Mouse (Mus musculus): ENCODE measurements around the gene Apln. TPM values are rescaled to one million over a fixed set of nuclear protein-coding genes. Genes with fewer than 3 reads are reported as not detected.

Apln gene
- polyA plus RNA-seq (2015; fragmentation: Nextera tagmentation; extraction: Ambion mirVana) = 3.5 and 4.0 TPM in 2 replicates

GRCm38 (mm10) chrX:48034144-48035113 lies at the start of gene Apln:
Gene Apln (minus strand): TSS chrX:48034853.
- Histone ChIP-seq H3K9ac (ENCODE audit: low read depth, low read length) (no peak within 1 kb of the TSS), H3K4me1 (replicated peaks; ENCODE audit: control insufficient read depth, insufficient read depth, low read length) (no peaks in the 10 kb centered on the region), H3K36me3 (ENCODE audit: control insufficient read depth, insufficient read depth) (no peaks in the 10 kb centered on the region), H3K27ac (ENCODE audit: low read depth, low read length) (no peak within 1 kb of the TSS), H3K4me3 (ENCODE audit: low read depth, low read length) (peak within 1 kb of the TSS; percentile 41), H3K9me3 (ENCODE audit: control insufficient read depth) (no peaks in the 10 kb centered on the region), H3K4me2 (replicated peaks; ENCODE audit: low read depth) (peak within 1 kb of the TSS; percentile 71), H3K27me3 (replicated peaks; ENCODE audit: control insufficient read depth, insufficient read depth, low read length) (peaks cover 14% of the 10 kb centered on the region; the same call in 1 of the 2 replicates)
- 22% methylated on average over 71 of the region's 73 CpGs for WGBS
- ATAC-seq = no peak
- no peak for TF ChIP-seq CTCF (IDR thresholded peaks at IDR 0.05; ENCODE audit: low read depth)

GRCm38 (mm10) chrX:48082364-48082763 lies 47.7 kb upstream of the Apln start:
- H3K4me1 ChIP-seq (replicated peaks; ENCODE audit: control insufficient read depth, insufficient read depth, low read length) = no peaks in the 10 kb centered on the region
- no peak overlapping the region for H3K4me2 ChIP-seq (replicated peaks; ENCODE audit: low read depth)
- H3K9ac ChIP-seq (ENCODE audit: low read depth, low read length) = no peak overlapping the region
- no peaks in the 10 kb centered on the region for H3K27me3 ChIP-seq (replicated peaks; ENCODE audit: control insufficient read depth, insufficient read depth, low read length)
- H3K36me3 ChIP-seq (ENCODE audit: control insufficient read depth, insufficient read depth) = no peaks in the 10 kb centered on the region
- H3K27ac ChIP-seq (ENCODE audit: low read depth, low read length) = no peak overlapping the region
- no peak overlapping the region for H3K4me3 ChIP-seq (ENCODE audit: low read depth, low read length)
- ATAC-seq = no peak
- no peaks in the 10 kb centered on the region for H3K9me3 ChIP-seq (ENCODE audit: control insufficient read depth)
- WGBS = 60% methylated on average over 5 of the region's 5 CpGs
- TF ChIP-seq CTCF (IDR thresholded peaks at IDR 0.05; ENCODE audit: low read depth) = no peak

- Histone ChIP-seq H3K4me1 (replicated peaks; ENCODE audit: control insufficient read depth, insufficient read depth, low read length) (no peaks in the 10 kb centered on the region), H3K9ac (ENCODE audit: low read depth, low read length) (no peak overlapping the region), H3K27me3 (replicated peaks; ENCODE audit: control insufficient read depth, insufficient read depth, low read length) (0 out of 2 replicates have a peak, but pooled peaks cover 4% of the 10 kb centered on the region), H3K4me2 (replicated peaks; ENCODE audit: low read depth) (no peak overlapping the region), H3K9me3 (ENCODE audit: control insufficient read depth) (no peaks in the 10 kb centered on the region), H3K4me3 (ENCODE audit: low read depth, low read length) (no peak overlapping the region), H3K36me3 (ENCODE audit: control insufficient read depth, insufficient read depth) (no peaks in the 10 kb centered on the region), H3K27ac (ENCODE audit: low read depth, low read length) (no peak overlapping the region)
- no peak for ATAC-seq
- WGBS = 83% methylated on average over 4 of the region's 4 CpGs
- no peak for TF ChIP-seq CTCF (IDR thresholded peaks at IDR 0.05; ENCODE audit: low read depth)
These were observed 42.3 kb upstream of the Apln start for GRCm38 (mm10) chrX:48076806-48077425.

GRCm38 (mm10) chrX:48074691-48075090 lies 40.0 kb upstream of the Apln start:
- ATAC-seq = no peak
- no peak overlapping the region for H3K27ac ChIP-seq (ENCODE audit: low read depth, low read length)
- H3K4me2 ChIP-seq (replicated peaks; ENCODE audit: low read depth) = no peak overlapping the region
- no peaks in the 10 kb centered on the region for H3K4me1 ChIP-seq (replicated peaks; ENCODE audit: control insufficient read depth, insufficient read depth, low read length)
- no peak overlapping the region for H3K9ac ChIP-seq (ENCODE audit: low read depth, low read length)
- no peaks in the 10 kb centered on the region for H3K36me3 ChIP-seq (ENCODE audit: control insufficient read depth, insufficient read depth)
- H3K9me3 ChIP-seq (ENCODE audit: control insufficient read depth) = no peaks in the 10 kb centered on the region
- H3K4me3 ChIP-seq (ENCODE audit: low read depth, low read length) = no peak overlapping the region
- 87% methylated on average over 3 of the region's 3 CpGs for WGBS
- TF ChIP-seq CTCF (IDR thresholded peaks at IDR 0.05; ENCODE audit: low read depth) = no peak
- H3K27me3 ChIP-seq (replicated peaks; ENCODE audit: control insufficient read depth, insufficient read depth, low read length) = 0 out of 2 replicates have a peak, but pooled peaks cover 4% of the 10 kb centered on the region

GRCm38 (mm10) chrX:48072401-48072800 lies 37.7 kb upstream of the Apln start:
- no peak for ATAC-seq
- WGBS = 34% methylated on average over 5 of the region's 5 CpGs
- Histone ChIP-seq H3K27ac (ENCODE audit: low read depth, low read length) (no peak overlapping the region), H3K4me3 (ENCODE audit: low read depth, low read length) (no peak overlapping the region), H3K9me3 (ENCODE audit: control insufficient read depth) (no peaks in the 10 kb centered on the region), H3K4me1 (replicated peaks; ENCODE audit: control insufficient read depth, insufficient read depth, low read length) (no peaks in the 10 kb centered on the region), H3K9ac (ENCODE audit: low read depth, low read length) (no peak overlapping the region), H3K4me2 (replicated peaks; ENCODE audit: low read depth) (no peak overlapping the region), H3K27me3 (replicated peaks; ENCODE audit: control insufficient read depth, insufficient read depth, low read length) (0 out of 2 replicates have a peak, but pooled peaks cover 4% of the 10 kb centered on the region), H3K36me3 (ENCODE audit: control insufficient read depth, insufficient read depth) (no peaks in the 10 kb centered on the region)
- TF ChIP-seq CTCF (IDR thresholded peaks at IDR 0.05; ENCODE audit: low read depth) = no peak

- H3K27ac ChIP-seq (ENCODE audit: low read depth, low read length) = no peak overlapping the region
- no peak overlapping the region for H3K4me2 ChIP-seq (replicated peaks; ENCODE audit: low read depth)
- no peaks in the 10 kb centered on the region for H3K9me3 ChIP-seq (ENCODE audit: control insufficient read depth)
- H3K36me3 ChIP-seq (ENCODE audit: control insufficient read depth, insufficient read depth) = no peaks in the 10 kb centered on the region
- no peak for ATAC-seq
- H3K27me3 ChIP-seq (replicated peaks; ENCODE audit: control insufficient read depth, insufficient read depth, low read length) = 0 out of 2 replicates have a peak, but pooled peaks cover 4% of the 10 kb centered on the region
- no peak for TF ChIP-seq CTCF (IDR thresholded peaks at IDR 0.05; ENCODE audit: low read depth)
- WGBS = 32% methylated on average over 3 of the region's 3 CpGs
- no peaks in the 10 kb centered on the region for H3K4me1 ChIP-seq (replicated peaks; ENCODE audit: control insufficient read depth, insufficient read depth, low read length)
- no peak overlapping the region for H3K4me3 ChIP-seq (ENCODE audit: low read depth, low read length)
- no peak overlapping the region for H3K9ac ChIP-seq (ENCODE audit: low read depth, low read length)
These were observed 37.3 kb upstream of the Apln start for GRCm38 (mm10) chrX:48071961-48072360.
